Mouse (Mus musculus): ENCODE measurements around the gene Astn2. TPM values are rescaled to one million over a fixed set of nuclear protein-coding genes. Genes with fewer than 3 reads are reported as not detected.
A peak's percentile ranks its signal among the peaks of the same experiment; 100 is the strongest.

The Astn2 gene
- polyA plus RNA-seq, 1 experiment, result not detected

DNA sequence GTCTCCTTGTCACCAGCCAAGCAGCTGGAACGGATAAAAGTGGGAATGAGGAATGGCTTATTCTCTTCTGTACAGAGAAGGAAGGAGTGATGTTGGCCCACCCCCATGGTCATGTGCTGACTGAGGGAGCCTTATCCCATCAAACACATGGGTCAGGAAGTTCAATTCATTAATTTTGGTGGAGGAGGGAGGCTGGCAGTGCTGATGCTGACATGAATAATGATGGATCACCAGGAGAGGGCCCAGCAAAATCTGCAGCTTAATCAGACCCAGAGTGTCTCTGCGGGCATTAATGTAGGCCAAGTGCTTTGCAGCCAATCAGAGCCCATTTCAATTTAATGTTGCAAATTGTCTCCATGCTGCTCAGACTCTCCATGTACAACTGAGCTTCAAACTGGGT lies 172.1 kb downstream of the Astn2 start:
- H3K27ac ChIP-seq (ENCODE audit: insufficient read depth, low read depth, low read length), result no peak overlapping the region
- WGBS, result 67% methylated on average over 2 of the region's 2 CpGs
- no peaks in the 10 kb centered on the region for H3K4me1 ChIP-seq (ENCODE audit: control insufficient read depth, insufficient read depth, low read length)
- TF ChIP-seq POLR2A (IDR thresholded peaks at IDR 0.05; ENCODE audit: insufficient read depth, low read depth, low read length), result no peak
- TF ChIP-seq CTCF (IDR thresholded peaks at IDR 0.05; ENCODE audit: insufficient read depth, low read depth, low read length), result no peak
- no peak overlapping the region for H3K4me3 ChIP-seq (ENCODE audit: insufficient read depth, low read depth, low read length)

DNA sequence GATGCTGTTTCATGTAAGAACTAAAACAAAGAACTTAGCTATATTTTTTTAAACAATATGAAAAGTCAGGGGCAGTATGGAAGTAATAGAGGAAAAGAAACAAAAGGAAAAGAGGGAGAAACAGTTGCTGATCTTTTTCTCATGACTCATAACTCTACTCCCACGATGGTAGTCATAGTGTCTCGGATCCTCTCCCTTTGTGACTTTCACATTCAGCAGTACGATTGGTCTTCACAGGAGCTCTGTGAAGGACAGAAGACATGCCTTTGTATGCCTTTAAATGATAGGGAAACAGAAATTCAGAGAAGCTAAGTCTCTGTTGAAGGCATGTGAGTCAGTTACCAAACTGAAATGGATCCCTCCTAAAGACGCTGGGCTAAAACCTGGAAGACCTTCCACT lies 173.7 kb downstream of the Astn2 start:
- Histone ChIP-seq H3K4me1 (ENCODE audit: control insufficient read depth, insufficient read depth, low read length) (no peaks in the 10 kb centered on the region), H3K4me3 (ENCODE audit: insufficient read depth, low read depth, low read length) (no peak overlapping the region), H3K27ac (ENCODE audit: insufficient read depth, low read depth, low read length) (peak overlapping the region; percentile 4; the same call in 1 of the 2 replicates)
- WGBS, result 44% methylated on average over 4 of the region's 4 CpGs
- TF ChIP-seq POLR2A (IDR thresholded peaks at IDR 0.05; ENCODE audit: insufficient read depth, low read depth, low read length) (no peak), CTCF (IDR thresholded peaks at IDR 0.05; ENCODE audit: insufficient read depth, low read depth, low read length) (no peak)

DNA sequence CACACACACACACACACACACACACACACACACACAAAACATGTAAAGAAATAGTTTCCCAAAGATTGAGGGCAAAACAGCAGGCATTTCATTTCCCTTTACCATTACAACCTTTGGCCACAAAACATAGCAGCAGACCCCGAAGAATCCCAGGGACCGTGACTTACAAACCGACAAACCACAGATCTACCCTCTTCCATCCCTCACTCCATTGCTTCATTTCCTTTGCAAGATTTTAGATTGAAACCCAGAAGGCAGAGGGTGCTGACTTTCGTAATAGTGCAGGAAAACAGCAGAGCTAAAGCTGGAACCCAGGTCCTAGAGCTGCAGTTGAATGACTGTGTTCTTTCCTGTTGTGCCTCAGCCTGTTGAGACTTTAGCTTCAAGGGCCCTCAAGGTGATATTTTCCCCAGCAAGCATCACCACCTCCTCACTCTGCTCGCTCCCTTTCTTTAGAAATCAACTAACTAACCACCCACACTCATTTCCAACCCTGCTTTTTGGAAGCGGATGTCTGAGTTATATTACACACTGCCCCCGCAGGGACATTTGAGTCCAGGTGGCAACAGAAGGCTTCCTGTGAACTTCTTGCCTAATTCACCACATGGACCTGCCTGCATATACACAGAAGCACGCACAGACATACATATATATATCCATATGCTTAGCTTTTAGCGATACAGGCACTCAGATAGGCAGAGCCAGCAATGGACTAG lies 181.7 kb downstream of the Astn2 start:
- H3K4me3 ChIP-seq (ENCODE audit: insufficient read depth, low read depth, low read length), result no peak overlapping the region
- H3K27ac ChIP-seq (ENCODE audit: insufficient read depth, low read depth, low read length), result 0 out of 2 replicates have a peak overlapping the region, but pooled peaks have one; percentile 21
- H3K4me1 ChIP-seq (ENCODE audit: control insufficient read depth, insufficient read depth, low read length), result peaks cover 6% of the 10 kb centered on the region; the same call in 1 of the 2 replicates
- WGBS, result 68% methylated on average over 9 of the region's 9 CpGs
- TF ChIP-seq POLR2A (IDR thresholded peaks at IDR 0.05; ENCODE audit: insufficient read depth, low read depth, low read length) (no peak), CTCF (IDR thresholded peaks at IDR 0.05; ENCODE audit: insufficient read depth, low read depth, low read length) (no peak)

DNA sequence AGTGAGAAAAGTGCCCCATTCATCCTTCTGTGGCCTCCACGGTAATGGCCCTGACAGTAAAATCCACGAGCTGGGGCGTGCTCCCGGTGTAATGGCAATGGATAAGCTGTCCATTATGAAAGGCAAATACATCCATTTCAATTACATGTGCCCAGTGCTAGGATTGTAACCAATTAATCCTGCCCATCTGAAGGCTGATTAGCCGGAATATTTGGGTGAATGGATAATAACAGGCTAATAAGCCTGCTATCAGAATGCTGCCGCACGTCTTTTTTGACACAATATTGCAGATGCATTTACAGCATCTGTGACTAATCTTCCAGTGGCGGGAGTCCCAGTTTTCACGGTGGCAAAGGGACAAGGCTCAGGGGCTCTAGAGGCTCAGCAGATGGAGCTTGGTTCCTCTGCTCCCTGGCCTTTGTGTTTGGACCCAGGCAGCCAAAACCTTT lies 189.2 kb downstream of the Astn2 start:
- no peak overlapping the region for H3K27ac ChIP-seq (ENCODE audit: insufficient read depth, low read depth, low read length)
- TF ChIP-seq CTCF (IDR thresholded peaks at IDR 0.05; ENCODE audit: insufficient read depth, low read depth, low read length), result no peak
- no peak for TF ChIP-seq POLR2A (IDR thresholded peaks at IDR 0.05; ENCODE audit: insufficient read depth, low read depth, low read length)
- no peak overlapping the region for H3K4me3 ChIP-seq (ENCODE audit: insufficient read depth, low read depth, low read length)
- peaks cover 2% of the 10 kb centered on the region; the same call in 1 of the 2 replicates for H3K4me1 ChIP-seq (ENCODE audit: control insufficient read depth, insufficient read depth, low read length)
- WGBS, result 61% methylated on average over 9 of the region's 9 CpGs

DNA sequence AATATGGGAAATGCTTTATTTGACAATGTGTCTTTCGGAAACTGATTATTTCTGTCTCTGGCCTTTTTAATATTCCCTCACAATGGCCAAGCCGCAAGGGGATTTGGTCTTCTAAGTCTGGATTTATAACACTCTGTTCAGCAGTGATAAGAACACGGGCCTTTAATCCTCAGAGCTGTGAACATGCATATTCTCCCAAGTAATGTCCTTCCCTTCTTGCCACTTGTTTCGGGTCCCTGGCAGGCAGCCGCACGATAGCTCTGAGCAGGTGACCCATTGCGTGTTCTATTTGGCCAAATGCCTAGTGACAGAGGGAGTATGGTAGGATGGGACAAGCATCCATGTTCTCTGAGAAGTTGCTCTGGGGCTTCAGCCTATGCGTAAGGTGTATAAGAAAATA lies 214.8 kb downstream of the Astn2 start:
- H3K27ac ChIP-seq (ENCODE audit: insufficient read depth, low read depth, low read length), result no peak overlapping the region
- no peak overlapping the region for H3K4me3 ChIP-seq (ENCODE audit: insufficient read depth, low read depth, low read length)
- no peak for TF ChIP-seq POLR2A (IDR thresholded peaks at IDR 0.05; ENCODE audit: insufficient read depth, low read depth, low read length)
- TF ChIP-seq CTCF (IDR thresholded peaks at IDR 0.05; ENCODE audit: insufficient read depth, low read depth, low read length), result no peak
- H3K4me1 ChIP-seq (ENCODE audit: control insufficient read depth, insufficient read depth, low read length), result no peaks in the 10 kb centered on the region; the same call in 1 of the 2 replicates
- WGBS, result 96% methylated on average over 8 of the region's 8 CpGs

DNA sequence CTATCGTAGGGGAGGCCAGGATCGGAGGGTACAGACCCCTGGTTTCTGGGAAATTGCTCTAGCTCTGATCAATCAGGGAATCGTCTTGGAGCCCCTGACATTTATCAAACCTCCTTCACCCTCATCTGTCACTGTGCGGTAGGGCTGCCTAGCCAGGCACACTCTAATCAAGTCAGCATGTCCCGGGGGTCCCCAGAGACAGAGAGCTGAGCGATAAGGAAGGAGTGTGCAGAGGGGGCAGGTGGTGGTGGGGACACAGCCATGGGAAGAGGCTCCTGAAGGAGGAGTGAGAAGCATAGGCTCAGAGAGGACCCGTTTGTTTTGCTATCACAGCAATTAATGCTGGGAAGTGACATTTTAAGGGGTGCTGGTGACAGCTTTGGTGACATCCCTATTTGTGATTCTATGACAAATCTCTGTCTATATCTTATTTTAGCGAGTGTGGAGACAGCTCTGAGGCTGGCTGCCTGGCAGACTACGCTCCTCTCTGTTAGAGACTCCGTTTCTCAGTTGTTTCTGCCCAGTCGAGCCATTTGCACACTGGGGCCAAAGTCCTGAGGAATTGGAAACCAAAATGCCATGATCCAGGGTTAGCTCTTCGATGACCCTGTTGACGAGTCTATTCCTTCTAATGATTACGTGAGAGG lies 228.4 kb downstream of the Astn2 start:
- Histone ChIP-seq H3K27ac (ENCODE audit: insufficient read depth, low read depth, low read length) (no peak overlapping the region), H3K4me1 (ENCODE audit: control insufficient read depth, insufficient read depth, low read length) (peaks cover 2% of the 10 kb centered on the region; the same call in 1 of the 2 replicates), H3K4me3 (ENCODE audit: insufficient read depth, low read depth, low read length) (no peak overlapping the region)
- no peak for TF ChIP-seq POLR2A (IDR thresholded peaks at IDR 0.05; ENCODE audit: insufficient read depth, low read depth, low read length)
- TF ChIP-seq CTCF (IDR thresholded peaks at IDR 0.05; ENCODE audit: insufficient read depth, low read depth, low read length), result no peak
- WGBS, result 84% methylated on average over 14 of the region's 14 CpGs

DNA sequence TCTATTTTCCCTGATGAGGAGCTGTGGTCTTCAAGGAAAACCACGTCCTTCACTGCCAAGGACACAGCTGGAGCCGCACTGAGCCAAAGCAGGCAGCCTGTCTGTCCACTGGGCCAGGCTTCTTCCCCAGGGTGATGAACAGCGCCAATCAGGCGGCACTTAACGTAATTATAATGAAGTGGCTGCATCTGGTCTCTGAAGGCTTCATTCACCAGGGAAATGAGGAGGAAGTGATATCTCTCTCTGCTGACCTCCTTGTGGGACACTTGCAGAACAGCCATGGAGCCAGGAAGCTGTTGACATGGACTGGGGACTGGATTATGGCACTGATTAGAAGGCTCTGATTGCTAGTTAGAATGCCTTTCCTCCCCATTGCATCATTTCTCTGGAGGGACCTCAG lies 232.8 kb downstream of the Astn2 start:
- Histone ChIP-seq H3K4me1 (ENCODE audit: control insufficient read depth, insufficient read depth, low read length) (peaks cover 7% of the 10 kb centered on the region), H3K4me3 (ENCODE audit: insufficient read depth, low read depth, low read length) (no peak overlapping the region), H3K27ac (ENCODE audit: insufficient read depth, low read depth, low read length) (0 out of 2 replicates have a peak overlapping the region, but pooled peaks have one; percentile 0)
- no peak for TF ChIP-seq CTCF (IDR thresholded peaks at IDR 0.05; ENCODE audit: insufficient read depth, low read depth, low read length)
- TF ChIP-seq POLR2A (IDR thresholded peaks at IDR 0.05; ENCODE audit: insufficient read depth, low read depth, low read length), result no peak
- WGBS, result 67% methylated on average over 5 of the region's 5 CpGs

DNA sequence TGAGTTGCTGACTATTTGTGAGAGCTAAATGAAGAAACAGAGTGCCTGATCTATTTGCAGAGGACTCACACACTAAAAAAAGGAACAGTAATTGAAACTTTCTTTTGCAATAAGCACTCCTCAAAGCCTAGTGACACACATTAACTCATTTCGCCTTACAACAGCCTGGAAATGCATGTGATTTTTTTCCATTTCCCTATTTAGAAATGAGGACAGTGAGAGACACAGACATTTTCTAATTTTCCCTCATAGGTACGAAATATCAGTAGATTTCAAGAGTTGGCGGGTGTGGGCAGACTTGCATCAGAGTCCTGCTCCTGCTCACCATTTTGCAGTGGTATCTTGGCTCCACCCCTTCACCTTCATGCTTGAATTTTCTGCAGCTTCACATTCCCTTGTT lies 233.6 kb downstream of the Astn2 start:
- Histone ChIP-seq H3K4me3 (ENCODE audit: insufficient read depth, low read depth, low read length) (no peak overlapping the region), H3K4me1 (ENCODE audit: control insufficient read depth, insufficient read depth, low read length) (peaks cover 7% of the 10 kb centered on the region), H3K27ac (ENCODE audit: insufficient read depth, low read depth, low read length) (0 out of 2 replicates have a peak overlapping the region, but pooled peaks have one; percentile 0)
- TF ChIP-seq CTCF (IDR thresholded peaks at IDR 0.05; ENCODE audit: insufficient read depth, low read depth, low read length) (no peak), POLR2A (IDR thresholded peaks at IDR 0.05; ENCODE audit: insufficient read depth, low read depth, low read length) (no peak)
- 58% methylated on average over 3 of the region's 3 CpGs for WGBS

DNA sequence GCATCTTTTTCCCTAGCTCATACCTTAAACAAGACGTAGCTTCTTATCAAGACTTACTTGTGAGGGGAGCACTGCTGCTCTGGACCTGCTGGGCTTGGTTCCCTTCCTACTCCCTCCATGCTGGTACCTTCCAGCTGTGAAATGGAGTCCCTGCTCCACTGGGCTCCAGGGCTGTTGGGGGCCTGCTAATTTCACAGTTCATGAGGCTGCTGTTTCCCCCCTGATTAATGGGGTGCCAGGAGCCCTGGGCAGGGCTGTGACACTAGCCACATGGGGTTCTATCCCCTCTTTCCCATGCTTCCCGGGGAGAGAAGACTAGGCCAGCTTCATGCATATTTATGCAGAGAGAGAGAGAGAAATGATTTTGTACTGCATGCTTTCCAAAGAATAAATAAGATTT lies 234.9 kb downstream of the Astn2 start:
- TF ChIP-seq POLR2A (IDR thresholded peaks at IDR 0.05; ENCODE audit: insufficient read depth, low read depth, low read length) (no peak), CTCF (IDR thresholded peaks at IDR 0.05; ENCODE audit: insufficient read depth, low read depth, low read length) (no peak)
- 63% methylated on average over 2 of the region's 2 CpGs for WGBS
- H3K4me1 ChIP-seq (ENCODE audit: control insufficient read depth, insufficient read depth, low read length), result peaks cover 7% of the 10 kb centered on the region
- no peak overlapping the region for H3K27ac ChIP-seq (ENCODE audit: insufficient read depth, low read depth, low read length)
- H3K4me3 ChIP-seq (ENCODE audit: insufficient read depth, low read depth, low read length), result no peak overlapping the region
